Mouse (Mus musculus) lung, postnatal 0 days (tissue): ENCODE measurements around the gene Xylt1.

ENCODE experiments used
- CTCF ChIP-seq: IDR thresholded peaks from 2 replicates; pipeline ENCODE4 v1.5.1; 2016; ENCODE audit warnings: antibody characterized with exemption, mild to moderate bottlenecking
- EP300 ChIP-seq: IDR thresholded peaks from 2 replicates; pipeline ENCODE4 v1.6.1; 2016; ENCODE audit warnings: antibody characterized with exemption, mild to moderate bottlenecking, control low read depth

DNA sequence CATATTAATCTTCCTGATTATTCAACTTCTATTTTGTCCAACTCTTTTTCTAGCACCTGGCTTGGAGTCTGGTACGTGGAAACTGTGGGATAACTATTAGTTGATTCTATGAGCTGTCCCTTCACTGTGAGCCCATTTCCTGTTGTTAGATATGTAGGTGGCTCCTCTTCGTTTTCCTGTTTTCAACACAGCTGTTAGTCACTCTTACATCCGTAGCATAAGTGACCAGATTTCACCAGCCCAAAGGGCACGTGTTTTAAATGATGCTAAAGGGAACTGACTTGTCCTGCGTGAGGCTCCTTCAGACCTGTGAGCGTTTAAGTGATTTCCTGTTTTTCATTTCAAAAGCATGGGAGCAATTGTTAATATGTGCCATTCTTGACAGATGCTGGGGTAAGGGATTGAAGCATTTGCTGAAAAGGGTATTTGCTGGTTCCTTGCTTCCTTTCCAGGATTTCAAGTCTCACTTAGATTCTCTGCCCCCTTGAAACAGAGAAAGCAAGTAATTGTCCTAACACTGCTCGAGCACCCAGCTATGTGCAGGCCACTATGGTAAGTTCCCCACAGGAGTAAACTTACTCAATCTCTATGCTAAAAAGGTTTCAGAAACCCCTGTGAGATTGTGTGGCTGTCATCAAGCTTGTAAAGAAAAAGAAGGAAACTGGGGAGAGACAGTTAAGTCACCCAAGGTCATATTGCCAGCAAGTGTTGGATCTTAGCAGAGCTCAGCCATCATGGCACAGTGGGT is 105.8 kb downstream of the Xylt1 start:
- TF ChIP-seq CTCF (no peak), EP300 (peak; percentile 31; the same call in 1 of the 2 replicates)
